Mouse (Mus musculus): ENCODE results near the gene Slc30a2.
"Not testable (repeated sequence)": the region's sequence is repeated elsewhere in the genome, so short reads cannot be mapped to it uniquely, and the experiment has no call there.

Slc30a2 gene

DNA sequence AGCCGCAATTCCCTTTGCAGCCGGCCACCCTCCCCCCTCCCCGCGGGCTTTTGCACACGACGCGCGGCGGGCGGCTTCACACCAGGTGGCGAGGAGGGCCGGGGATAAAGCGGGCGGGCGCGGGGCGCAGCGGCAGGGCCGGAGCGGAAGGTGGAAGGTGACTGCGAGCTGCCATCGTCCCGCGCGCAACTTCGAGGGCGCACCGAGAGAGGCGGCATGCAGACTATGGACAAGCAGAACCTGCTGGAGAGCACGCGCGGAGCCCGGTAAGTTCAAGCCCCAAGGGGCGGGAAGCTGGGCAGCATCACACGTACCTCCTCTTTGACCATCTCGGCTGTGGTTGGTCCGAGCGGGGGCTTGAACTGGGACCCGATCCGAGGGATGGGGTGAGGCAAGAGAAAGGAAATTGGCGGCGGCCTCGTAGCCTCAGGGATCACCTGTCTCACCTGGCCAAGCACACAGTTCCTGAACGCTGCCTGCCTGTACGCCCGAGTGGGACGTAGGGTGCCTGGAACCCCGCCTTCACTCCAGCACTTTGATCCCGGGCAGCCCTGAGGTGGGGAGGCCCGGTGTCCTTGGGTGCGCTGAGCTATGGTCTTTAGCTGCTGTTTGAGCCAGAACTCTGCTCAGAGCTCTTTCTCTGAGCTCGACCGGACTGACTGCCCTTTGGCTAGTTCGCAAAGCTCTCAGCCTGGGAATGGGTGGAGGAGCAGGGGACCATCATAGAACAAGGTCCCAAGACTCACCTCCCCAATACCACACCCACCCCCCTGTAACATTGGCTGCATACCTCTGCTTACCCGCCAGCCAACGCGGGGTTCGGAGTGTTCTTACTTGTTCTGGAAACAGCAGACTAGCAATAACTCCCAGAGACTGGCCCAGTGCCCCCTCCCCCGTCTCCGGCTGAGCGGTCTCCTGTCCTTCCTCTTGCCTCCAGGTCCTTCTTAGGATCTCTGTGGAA is at the start of gene Slc30a2:
Gene Slc30a2, plus strand, starts transcription at position 111 of the 961 bp plus-strand sequence.
- DNase-seq (ENCODE audit: low spot score) = no peak

DNA sequence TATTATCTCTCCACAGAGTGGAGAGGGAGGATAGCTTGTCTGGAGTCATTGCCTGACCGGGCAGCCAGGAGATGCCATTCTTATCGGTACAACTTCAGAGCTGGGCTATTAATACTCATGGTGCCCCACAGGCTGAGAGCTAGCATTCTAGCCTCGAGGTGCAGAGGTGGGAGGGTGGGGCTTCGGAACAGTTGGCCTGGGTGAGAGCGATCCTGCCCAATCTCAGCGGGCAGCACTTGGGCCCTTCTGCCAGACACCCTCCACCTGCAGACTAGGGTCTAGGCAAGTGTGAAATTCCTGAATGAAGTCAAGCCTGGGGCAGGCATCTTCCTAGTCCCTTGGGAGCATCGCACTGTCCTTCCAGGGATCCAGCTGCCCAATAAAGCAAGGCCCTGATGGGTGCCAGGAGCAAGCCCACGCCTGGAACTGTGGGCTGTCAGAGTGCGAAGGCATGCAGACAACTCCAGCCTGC is 49.3 kb upstream of the Slc30a2 start:
- DNase-seq (ENCODE audit: low spot score) = no peak

DNA sequence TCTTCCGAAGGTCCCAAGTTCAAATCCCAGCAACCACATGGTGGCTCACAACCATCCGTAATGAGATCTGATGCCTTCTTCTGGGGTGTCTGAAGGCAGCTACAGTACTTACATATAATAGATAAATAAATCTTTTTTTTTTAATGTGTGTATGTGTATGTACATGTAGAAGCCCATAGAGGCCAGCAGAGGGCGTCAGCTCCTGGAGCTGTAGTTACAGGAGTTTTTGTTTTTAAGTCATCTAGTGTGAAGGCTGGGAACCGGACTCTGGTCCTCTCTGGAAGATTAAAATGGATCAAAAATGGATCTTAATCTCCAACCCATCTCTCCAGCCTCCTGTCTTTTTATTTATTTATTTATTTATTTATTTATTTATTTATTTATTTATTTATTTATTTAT is 46.9 kb upstream of the Slc30a2 start:
- not testable (repeated sequence) for DNase-seq (ENCODE audit: low spot score)

DNA sequence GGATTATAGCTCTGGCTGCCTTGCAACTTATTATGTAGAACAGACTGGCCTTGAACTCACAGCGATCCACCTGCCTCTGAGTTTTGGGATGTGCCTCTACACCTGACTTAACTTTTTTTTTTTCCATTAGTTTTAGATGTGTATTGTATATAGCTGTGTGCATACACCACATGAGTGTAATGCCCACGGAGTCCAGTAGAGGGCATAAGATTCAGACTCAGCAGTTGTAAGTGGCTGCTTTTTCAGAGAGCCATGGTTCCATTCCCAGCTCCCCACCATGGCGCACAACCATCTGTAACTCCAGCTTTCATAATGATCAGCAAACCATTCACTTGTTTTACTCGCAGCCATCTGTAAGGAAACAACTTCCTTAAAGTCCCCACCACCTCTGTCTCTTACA is 46.5 kb upstream of the Slc30a2 start:
- no peak for DNase-seq (ENCODE audit: low spot score)

DNA sequence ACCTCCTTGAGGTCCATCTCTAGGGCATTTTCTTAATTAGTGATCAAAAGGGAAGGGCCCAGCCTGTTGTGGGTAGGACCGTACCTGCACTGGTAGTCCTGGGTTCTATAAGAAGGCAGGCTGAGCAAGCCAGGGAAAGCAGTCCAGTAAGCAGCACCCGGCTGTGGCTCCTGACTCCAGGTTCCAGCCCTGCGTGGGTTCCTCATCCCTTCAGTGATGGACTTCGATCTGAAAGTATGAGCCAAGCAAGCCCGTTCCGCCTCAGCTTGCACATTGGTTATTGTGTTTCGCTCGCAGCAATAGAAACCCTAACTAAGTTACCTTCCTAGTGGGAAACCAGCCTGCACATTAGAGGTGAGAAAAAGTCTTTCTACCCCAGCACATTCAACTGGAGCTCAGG is 45.6 kb upstream of the Slc30a2 start:
- DNase-seq (ENCODE audit: low spot score) = no peak

- DNase-seq (ENCODE audit: low spot score) = no peak
These were observed 44.1 kb upstream of the Slc30a2 start for GRCm38 (mm10) chr4:134298626-134299497.

DNA sequence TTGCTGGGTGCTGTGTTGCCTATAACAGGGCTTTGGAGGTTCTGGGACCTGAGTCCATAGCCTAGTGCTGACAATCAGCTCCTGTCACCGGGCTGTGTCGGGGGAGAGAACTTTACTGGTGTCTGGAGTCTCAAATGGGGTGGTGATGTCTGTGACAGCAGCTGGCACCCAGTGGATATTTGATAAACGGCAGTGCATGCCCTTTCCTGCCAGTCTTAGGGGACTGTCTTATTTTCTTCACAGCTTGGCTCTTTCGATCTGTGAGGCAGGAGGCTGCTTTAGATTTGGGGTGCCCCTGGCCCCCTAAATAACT is 43.5 kb upstream of the Slc30a2 start:
- no peak for DNase-seq (ENCODE audit: low spot score)

DNA sequence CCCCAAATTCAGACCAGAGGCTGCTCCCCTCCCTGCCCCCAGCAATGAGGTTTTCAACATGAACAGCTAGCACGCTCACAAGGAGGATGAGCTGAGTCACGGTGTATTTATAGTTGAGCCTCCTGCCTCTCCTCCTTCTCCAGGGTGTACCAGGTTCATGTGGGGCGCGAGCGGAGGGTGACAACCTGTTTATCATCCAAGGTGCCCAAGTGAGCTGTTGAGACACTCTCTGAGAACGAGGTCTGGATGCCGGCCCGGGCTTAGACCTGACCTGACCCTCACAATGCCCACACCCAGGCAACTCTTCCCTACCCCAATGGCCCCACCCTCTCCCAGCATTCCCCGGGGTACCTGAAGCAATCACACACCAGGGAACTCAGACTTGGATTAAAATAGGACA is 42.7 kb upstream of the Slc30a2 start:
- DNase-seq (ENCODE audit: low spot score) = no peak

GRCm38 (mm10) chr4:134302084-134302483 is 40.9 kb upstream of the Slc30a2 start:
- DNase-seq (ENCODE audit: low spot score) = no peak

GRCm38 (mm10) chr4:134306963-134307362 is 36.0 kb upstream of the Slc30a2 start:
- no peak for DNase-seq (ENCODE audit: low spot score)

DNA sequence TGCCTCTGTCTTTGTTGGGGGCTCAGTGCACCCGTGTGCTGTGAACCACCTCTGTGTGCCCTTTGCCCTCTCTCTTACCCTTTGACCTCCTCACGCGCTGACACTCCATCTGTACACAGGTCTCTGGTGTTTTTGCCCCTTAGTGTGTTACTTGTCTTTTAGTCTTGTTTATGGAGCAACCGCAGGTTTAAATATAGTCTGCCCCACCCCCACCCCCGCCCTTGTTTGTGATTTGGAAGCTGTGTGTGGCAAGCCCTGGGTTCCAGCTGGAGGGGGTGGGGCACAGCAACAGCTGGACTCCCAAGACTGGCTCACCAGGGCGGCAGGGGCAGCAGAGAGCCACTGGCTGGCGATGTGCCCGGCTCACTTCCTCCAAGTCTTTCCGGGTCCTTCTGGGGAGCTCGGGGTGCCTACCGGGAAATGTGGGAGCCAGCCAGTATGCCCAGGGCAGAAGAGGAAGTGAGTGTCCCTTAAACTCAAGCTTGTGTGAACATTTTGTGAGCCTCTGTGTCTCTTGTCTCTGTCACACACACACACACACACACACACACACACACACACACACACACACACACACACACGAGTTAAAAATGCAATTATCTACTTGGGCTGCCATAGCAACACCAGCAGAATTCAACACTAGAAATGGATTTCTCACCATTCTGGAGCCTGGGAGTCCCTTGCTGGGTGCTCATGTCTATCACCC is 35.5 kb upstream of the Slc30a2 start:
- DNase-seq (ENCODE audit: low spot score) = peak; percentile 50

- no peak for DNase-seq (ENCODE audit: low spot score)
These were observed 32.9 kb upstream of the Slc30a2 start for GRCm38 (mm10) chr4:134310106-134310505.

- DNase-seq (ENCODE audit: low spot score) = no peak
These were observed 32.3 kb upstream of the Slc30a2 start for GRCm38 (mm10) chr4:134310656-134311055.

DNA sequence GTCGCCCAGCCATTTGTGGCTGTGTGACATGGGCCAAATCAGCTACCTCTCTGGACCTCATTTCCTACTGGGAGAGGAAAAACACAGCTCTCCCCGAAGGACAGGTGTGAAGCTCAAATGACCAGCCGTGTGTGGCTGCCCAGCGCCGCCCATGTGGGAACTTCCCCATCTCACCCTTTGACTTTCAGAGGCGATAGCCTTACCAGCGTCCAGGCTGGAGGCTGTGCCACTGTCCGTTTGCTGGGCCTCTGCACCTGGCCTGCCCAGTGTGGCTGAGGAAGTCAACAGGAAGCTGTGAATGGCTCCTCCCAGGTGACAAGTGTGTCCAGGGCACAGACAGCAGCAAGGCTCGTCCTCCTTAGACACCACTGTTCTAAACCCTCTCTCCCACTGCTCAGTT is 31.2 kb upstream of the Slc30a2 start:
- DNase-seq (ENCODE audit: low spot score) = no peak

GRCm38 (mm10) chr4:134312341-134312740 is 30.6 kb upstream of the Slc30a2 start:
- no peak for DNase-seq (ENCODE audit: low spot score)

DNA sequence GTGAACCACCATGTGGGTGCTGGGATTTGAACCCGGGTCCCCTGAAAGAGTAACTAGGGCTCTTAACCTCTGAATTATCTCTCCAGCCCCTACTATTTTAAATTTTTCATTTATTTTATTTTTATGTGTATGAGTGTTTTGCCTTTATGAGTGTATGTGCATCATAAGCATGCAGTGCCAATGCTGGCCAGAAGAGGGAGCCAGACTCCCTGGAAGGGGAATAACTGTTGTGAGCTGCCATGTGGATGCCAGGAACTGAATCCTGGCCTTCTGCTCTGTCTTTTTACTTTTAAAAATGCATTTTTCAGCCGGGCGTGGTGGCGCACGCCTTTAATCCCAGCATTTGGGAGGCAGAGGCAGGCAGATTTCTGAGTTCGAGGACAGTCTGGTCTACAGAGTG is 30.1 kb upstream of the Slc30a2 start:
- DNase-seq (ENCODE audit: low spot score) = no peak

GRCm38 (mm10) chr4:134314081-134314655 is 28.8 kb upstream of the Slc30a2 start:
- no peak for DNase-seq (ENCODE audit: low spot score)

- DNase-seq (ENCODE audit: low spot score) = no peak
These were observed 28.1 kb upstream of the Slc30a2 start, which contains the start of gene Trim63 for GRCm38 (mm10) chr4:134314876-134315275. Trim63 (plus strand) TSS chr4:134315120.

GRCm38 (mm10) chr4:134315470-134315869 is 27.5 kb upstream of the Slc30a2 start:
- no peak for DNase-seq (ENCODE audit: low spot score)

GRCm38 (mm10) chr4:134316390-134316789 is 26.6 kb upstream of the Slc30a2 start:
- no peak for DNase-seq (ENCODE audit: low spot score)

DNA sequence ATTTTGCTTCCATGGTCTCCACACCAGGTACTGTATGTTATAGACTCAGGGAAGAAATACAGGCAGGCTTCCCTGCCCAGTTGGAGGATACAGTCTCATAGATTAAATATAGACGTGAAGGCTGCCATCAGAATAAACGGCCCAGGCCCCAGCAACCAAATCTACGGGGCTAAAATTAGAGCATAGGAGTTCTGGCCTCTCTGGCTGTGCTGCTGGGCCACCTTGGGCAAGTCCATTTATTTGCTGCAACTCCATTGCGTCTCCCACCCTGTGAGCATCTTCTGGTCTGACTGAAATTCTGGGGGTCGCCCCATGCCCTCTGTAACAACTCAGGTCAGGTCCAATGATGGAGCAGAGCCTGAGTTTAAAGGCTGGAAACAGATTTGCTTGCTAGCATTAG is 23.9 kb upstream of the Slc30a2 start:
- DNase-seq (ENCODE audit: low spot score) = no peak

- DNase-seq (ENCODE audit: low spot score) = no peak
These were observed 23.3 kb upstream of the Slc30a2 start for GRCm38 (mm10) chr4:134319674-134320073.

Measured in urinary bladder, postnatal 25 days (tissue).